Mouse (Mus musculus) lung, postnatal 36 days (tissue): Measurements from ENCODE around the gene Cux2.
A peak's percentile ranks its signal among the peaks of the same experiment; 100 is the strongest.

ENCODE experiments used
- DNase-seq: peaks from one replicate; pipeline ENCODE4 v3.0.0; 2022; ENCODE audit warnings: mixed read lengths

Cux2 gene

GRCm38 (mm10) chr5:122050017-122050831, at the start of gene Cux2:
Gene Cux2, minus strand, starts transcription at chr5:122050102.
- peak; percentile 65 for DNase-seq

- no peak for DNase-seq
Observed at GRCm38 (mm10) chr5:122094439-122094838, 44.5 kb upstream of the Cux2 start.

- DNase-seq: no peak
Observed at GRCm38 (mm10) chr5:122093734-122094133, 43.8 kb upstream of the Cux2 start.

- DNase-seq: no peak
Observed at GRCm38 (mm10) chr5:122092794-122093193, 42.9 kb upstream of the Cux2 start.

GRCm38 (mm10) chr5:122091070-122091469, 41.2 kb upstream of the Cux2 start:
- peak; percentile 51 for DNase-seq

GRCm38 (mm10) chr5:122089664-122090063, 39.8 kb upstream of the Cux2 start:
- DNase-seq: no peak

- peak; percentile 88 for DNase-seq
Observed at GRCm38 (mm10) chr5:122088917-122089316, 39.0 kb upstream of the Cux2 start.

GRCm38 (mm10) chr5:122086121-122086520, 36.2 kb upstream of the Cux2 start:
- DNase-seq: no peak

GRCm38 (mm10) chr5:122085291-122085690, 35.4 kb upstream of the Cux2 start:
- no peak for DNase-seq

GRCm38 (mm10) chr5:122084470-122084869, 34.6 kb upstream of the Cux2 start:
- no peak for DNase-seq

- no peak for DNase-seq
Observed at GRCm38 (mm10) chr5:122083282-122083681, 33.4 kb upstream of the Cux2 start.

- DNase-seq: no peak
Observed at GRCm38 (mm10) chr5:122081471-122081870, 31.6 kb upstream of the Cux2 start.

GRCm38 (mm10) chr5:122080930-122081329, 31.0 kb upstream of the Cux2 start:
- DNase-seq: no peak

GRCm38 (mm10) chr5:122079796-122080195, 29.9 kb upstream of the Cux2 start:
- no peak for DNase-seq

GRCm38 (mm10) chr5:122077244-122077643, 27.3 kb upstream of the Cux2 start:
- DNase-seq: no peak

GRCm38 (mm10) chr5:122075736-122076135, 25.8 kb upstream of the Cux2 start:
- DNase-seq: no peak

- DNase-seq: no peak
Observed at GRCm38 (mm10) chr5:122071997-122072396, 22.1 kb upstream of the Cux2 start.

GRCm38 (mm10) chr5:122070963-122071800, 21.3 kb upstream of the Cux2 start:
- DNase-seq: no peak

GRCm38 (mm10) chr5:122068563-122068962, 18.7 kb upstream of the Cux2 start:
- DNase-seq: no peak

- DNase-seq: no peak
Observed at GRCm38 (mm10) chr5:122063204-122063933, 13.5 kb upstream of the Cux2 start.

- no peak for DNase-seq
Observed at GRCm38 (mm10) chr5:122062479-122062878, 12.6 kb upstream of the Cux2 start.

GRCm38 (mm10) chr5:122060767-122061333, 10.9 kb upstream of the Cux2 start:
- peak; percentile 16 for DNase-seq
